Mouse (Mus musculus): ENCODE data around the gene Lsg1.

Lsg1 gene

GRCm38 (mm10) chr16:30550748-30551192 is 36.6 kb downstream of the Lsg1 start, which contains the start of gene Tmem44:
Gene Tmem44 (minus strand): TSS chr16:30550842.
- in situ Hi-C loops (cut with MboI, MseI) = no loop called here

GRCm38 (mm10) chr16:30549966-30550747 is 37.2 kb downstream of the Lsg1 start:
- in situ Hi-C loops (cut with MboI, MseI) = no loop called here

- in situ Hi-C loops (cut with MboI, MseI) = no loop called here
Observed at GRCm38 (mm10) chr16:30549516-30549915, 37.9 kb downstream of the Lsg1 start.

- in situ Hi-C loops (cut with MboI, MseI) = no loop called here
Observed at GRCm38 (mm10) chr16:30548291-30548690, 39.1 kb downstream of the Lsg1 start.

- in situ Hi-C loops (cut with MboI, MseI) = no loop called here
Observed at GRCm38 (mm10) chr16:30544693-30545092, 42.7 kb downstream of the Lsg1 start.

GRCm38 (mm10) chr16:30543386-30543785 is 44.0 kb downstream of the Lsg1 start:
- in situ Hi-C loops (cut with MboI, MseI) = no loop called here

- in situ Hi-C loops (cut with MboI, MseI) = no loop called here
Observed at GRCm38 (mm10) chr16:30542826-30543225, 44.6 kb downstream of the Lsg1 start.

GRCm38 (mm10) chr16:30540107-30541001 is 47.0 kb downstream of the Lsg1 start:
- in situ Hi-C loops (cut with MboI, MseI) = no loop called here

- in situ Hi-C loops (cut with MboI, MseI) = no loop called here
Observed at GRCm38 (mm10) chr16:30539433-30539832, 48.0 kb downstream of the Lsg1 start.

GRCm38 (mm10) chr16:30535075-30535474 is 52.3 kb downstream of the Lsg1 start:
- in situ Hi-C loops (cut with MboI, MseI) = no loop called here

- in situ Hi-C loops (cut with MboI, MseI) = no loop called here
Observed at GRCm38 (mm10) chr16:30533592-30533991, 53.8 kb downstream of the Lsg1 start.

GRCm38 (mm10) chr16:30532929-30533328 is 54.5 kb downstream of the Lsg1 start:
- in situ Hi-C loops (cut with MboI, MseI) = no loop called here

GRCm38 (mm10) chr16:30531761-30532406 is 55.5 kb downstream of the Lsg1 start:
- in situ Hi-C loops (cut with MboI, MseI) = no loop called here

GRCm38 (mm10) chr16:30530815-30531214 is 56.6 kb downstream of the Lsg1 start:
- in situ Hi-C loops (cut with MboI, MseI) = no loop called here

GRCm38 (mm10) chr16:30528386-30528785 is 59.0 kb downstream of the Lsg1 start:
- in situ Hi-C loops (cut with MboI, MseI) = no loop called here

- in situ Hi-C loops (cut with MboI, MseI) = no loop called here
Observed at GRCm38 (mm10) chr16:30527889-30528288, 59.5 kb downstream of the Lsg1 start.

GRCm38 (mm10) chr16:30525756-30526155 is 61.6 kb downstream of the Lsg1 start:
- in situ Hi-C loops (cut with MboI, MseI) = no loop called here

GRCm38 (mm10) chr16:30524481-30524880 is 62.9 kb downstream of the Lsg1 start:
- in situ Hi-C loops (cut with MboI, MseI) = loop anchor here (5.0 kb wide), 2 partner anchors 147 to 262 kb away; no protein-coding TSS in a partner anchor

GRCm38 (mm10) chr16:30522253-30522940 is 65.0 kb downstream of the Lsg1 start:
- in situ Hi-C loops (cut with MboI, MseI) = loop anchor here (5.0 kb wide), 2 partner anchors 145 to 260 kb away; no protein-coding TSS in a partner anchor

- in situ Hi-C loops (cut with MboI, MseI) = loop anchor here (5.0 kb wide), 2 partner anchors 144 to 259 kb away; no protein-coding TSS in a partner anchor
Observed at GRCm38 (mm10) chr16:30521147-30521546, 66.2 kb downstream of the Lsg1 start.

- in situ Hi-C loops (cut with MboI, MseI) = loop anchor here (5.0 kb wide), 2 partner anchors 143 to 258 kb away; no protein-coding TSS in a partner anchor
Observed at GRCm38 (mm10) chr16:30520361-30520823, 67.0 kb downstream of the Lsg1 start.
